Mouse (Mus musculus) midbrain, embryonic 10.5 days (tissue): ENCODE data around the gene Tmem26. TPM values are rescaled to one million over a fixed set of nuclear protein-coding genes. Genes with fewer than 3 reads are reported as not detected.

Experiments
- DNase-seq: peaks from one replicate; pipeline ENCODE4 v3.0.0-alpha.2; 2017; ENCODE audit warnings: low spot score
- H3K27ac ChIP-seq: fragments of 300-500 bp; sonication (generic); replicated peaks from 2 replicates; pipeline ENCODE4 v1.5.1; 2016; ENCODE audit warnings: mild to moderate bottlenecking
- H3K27me3 ChIP-seq: fragments of 300-500 bp; sonication (generic); 2 replicates; pipeline ENCODE4 v1.6.1; 2016; ENCODE audit warnings: low read depth, mild to moderate bottlenecking; ENCODE audit not compliant: poor library complexity, severe bottlenecking
- H3K36me3 ChIP-seq: fragments of 300-500 bp; sonication (generic); 2 replicates; pipeline ENCODE4 v1.6.1; 2016; ENCODE audit warnings: mild to moderate bottlenecking, moderate library complexity
- H3K4me1 ChIP-seq: fragments of 300-500 bp; sonication (generic); 2 replicates; pipeline ENCODE4 v1.6.1; 2016
- H3K4me3 ChIP-seq: fragments of 300-500 bp; sonication (generic); 2 replicates; pipeline ENCODE4 v1.5.1; 2016; ENCODE audit warnings: mild to moderate bottlenecking, moderate library complexity
- H3K9me3 ChIP-seq: fragments of 300-500 bp; sonication (generic); replicated peaks from 2 replicates; pipeline ENCODE4 v1.6.1; 2016; ENCODE audit warnings: mild to moderate bottlenecking
- WGBS: fragments of 180-500 bp; shearing (Covaris S2); methylation state at CpG from one replicate; pipeline ENCODE4 v1.1.7; 2016; 5-methylcytosine and 5-hydroxymethylcytosine counted together
- polyA plus RNA-seq: library from polyadenylated mRNA; unstranded; fragments of >200 nt; fragmentation: Nextera tagmentation; extraction: Ambion mirVana; gene quantifications from 2 replicates; pipeline ENCODE4 v1.2.1, GENCODE M21; 2016

Gene Tmem26
- polyA plus RNA-seq: 1.5 and 2.2 TPM in 2 replicates

DNA sequence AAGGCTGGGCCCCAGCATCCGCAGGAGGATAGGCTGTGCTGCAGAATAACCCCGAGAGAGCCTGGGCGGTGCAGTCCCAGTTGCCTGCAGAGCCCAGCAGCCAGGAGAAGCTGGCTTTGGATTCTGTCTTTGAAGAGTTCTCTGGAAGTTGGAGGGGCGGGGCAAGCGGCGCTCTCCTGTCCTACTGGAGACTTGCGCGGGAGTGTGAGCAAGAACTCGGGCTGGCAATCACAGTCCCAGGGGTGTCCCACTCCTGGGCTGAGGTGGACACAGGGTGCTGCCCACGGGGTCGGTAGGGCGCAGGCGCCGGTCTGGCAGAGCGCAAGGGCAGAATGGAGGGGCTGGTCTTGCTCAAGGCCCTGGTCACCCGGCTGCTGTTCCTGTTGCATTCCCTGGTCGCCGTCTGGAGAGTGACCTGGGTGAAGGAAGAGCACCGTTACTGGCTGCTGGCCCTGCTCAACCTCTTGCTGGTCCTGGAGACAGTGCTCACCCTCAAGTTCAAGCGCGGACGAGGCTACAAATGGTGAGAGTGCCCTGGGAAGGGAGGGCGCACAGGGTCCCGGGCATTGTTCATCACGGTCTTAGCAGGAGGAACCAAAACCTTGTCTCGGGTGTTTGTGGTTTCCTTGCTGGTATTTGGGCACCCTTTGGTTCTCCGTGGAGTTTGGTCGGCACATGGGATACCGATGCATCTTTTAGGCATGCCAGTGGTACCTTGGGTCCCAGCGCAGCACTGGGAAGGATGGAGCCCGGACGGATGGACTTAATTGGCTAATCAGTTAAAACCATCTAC is at the start of gene Tmem26:
TSS of gene Tmem26 (plus strand) at position 79 of the 793 bp plus-strand sequence.
- Histone ChIP-seq H3K27me3 (peaks cover 37% of the 10 kb centered on the region), H3K4me1 (peaks cover 19% of the 10 kb centered on the region), H3K27ac (peak within 1 kb of the TSS; percentile 72), H3K36me3 (no peaks in the 10 kb centered on the region), H3K4me3 (peak within 1 kb of the TSS; percentile 66), H3K9me3 (no peaks in the 10 kb centered on the region)
- WGBS: under 1% methylated on average over 32 of the region's 32 CpGs
- peak; percentile 58 for DNase-seq

DNA sequence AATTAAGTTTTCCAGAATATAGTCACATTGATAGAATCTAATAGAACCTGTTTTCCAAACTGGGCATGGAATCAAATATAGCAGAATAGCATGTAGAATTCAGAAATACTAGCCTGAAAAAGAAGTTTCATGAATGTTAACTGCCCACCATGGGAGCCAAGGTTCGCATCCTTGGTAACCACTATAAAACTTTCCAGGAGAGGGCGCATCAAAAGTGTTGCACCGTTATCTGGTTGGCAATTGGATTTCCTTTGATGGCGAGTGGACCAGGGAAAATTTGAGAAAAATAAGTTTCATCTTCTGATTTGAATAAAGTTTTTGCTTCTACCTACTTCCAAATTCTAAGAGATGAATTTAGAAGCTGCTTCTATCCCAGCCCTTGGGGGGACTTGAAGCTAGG is 44.8 kb upstream of the Tmem26 start:
- Histone ChIP-seq H3K4me3 (no peak overlapping the region), H3K27ac (no peak overlapping the region), H3K27me3 (no peaks in the 10 kb centered on the region), H3K36me3 (no peaks in the 10 kb centered on the region), H3K4me1 (no peaks in the 10 kb centered on the region), H3K9me3 (no peaks in the 10 kb centered on the region)
- 69% methylated on average over 4 of the region's 4 CpGs for WGBS
- DNase-seq: no peak

DNA sequence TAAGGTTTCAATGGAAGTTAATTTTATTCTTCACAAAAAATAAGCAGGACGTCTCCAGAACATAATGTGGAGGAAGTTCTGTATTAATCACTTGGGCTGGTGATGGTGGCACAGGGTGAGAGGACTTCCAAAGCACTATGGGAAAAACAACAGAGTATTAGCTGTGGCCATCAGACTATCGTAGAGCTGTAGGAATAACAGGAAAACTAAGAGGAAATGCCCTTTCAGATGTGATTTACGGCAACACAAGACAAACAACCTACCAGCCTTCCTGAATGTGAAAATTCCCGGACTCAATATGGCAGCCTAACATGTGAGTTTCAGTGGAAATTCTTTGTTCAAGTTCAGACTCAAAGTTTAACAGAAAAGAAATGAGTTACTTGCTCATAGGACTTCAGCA is 42.2 kb upstream of the Tmem26 start:
- Histone ChIP-seq H3K4me1 (no peaks in the 10 kb centered on the region), H3K27ac (no peak overlapping the region), H3K27me3 (no peaks in the 10 kb centered on the region), H3K4me3 (no peak overlapping the region), H3K36me3 (no peaks in the 10 kb centered on the region), H3K9me3 (no peaks in the 10 kb centered on the region)
- no peak for DNase-seq
- WGBS: 83% methylated on average over 4 of the region's 4 CpGs

DNA sequence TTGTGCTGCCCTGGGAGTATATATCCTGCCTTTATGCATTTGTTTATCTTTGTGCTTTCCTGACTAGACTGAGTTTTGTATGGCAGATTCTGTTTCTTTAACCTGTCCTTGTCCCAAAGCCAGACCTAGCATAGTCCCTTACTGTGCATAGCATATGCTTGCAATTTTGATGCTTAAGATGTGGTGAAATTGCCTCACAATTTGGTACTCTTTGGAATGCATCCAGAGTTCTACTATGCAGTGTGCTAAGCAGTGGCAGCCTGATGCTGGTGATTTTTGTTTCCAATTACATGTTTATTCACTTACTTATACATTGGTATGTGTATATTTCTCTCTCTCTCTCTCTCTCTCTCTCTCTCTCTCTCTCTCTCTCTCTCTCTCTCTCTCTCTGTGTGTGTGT is 37.9 kb upstream of the Tmem26 start:
- Histone ChIP-seq H3K27me3 (no peaks in the 10 kb centered on the region), H3K4me1 (no peaks in the 10 kb centered on the region), H3K4me3 (no peak overlapping the region), H3K36me3 (no peaks in the 10 kb centered on the region), H3K27ac (no peak overlapping the region), H3K9me3 (no peaks in the 10 kb centered on the region)
- no peak for DNase-seq

DNA sequence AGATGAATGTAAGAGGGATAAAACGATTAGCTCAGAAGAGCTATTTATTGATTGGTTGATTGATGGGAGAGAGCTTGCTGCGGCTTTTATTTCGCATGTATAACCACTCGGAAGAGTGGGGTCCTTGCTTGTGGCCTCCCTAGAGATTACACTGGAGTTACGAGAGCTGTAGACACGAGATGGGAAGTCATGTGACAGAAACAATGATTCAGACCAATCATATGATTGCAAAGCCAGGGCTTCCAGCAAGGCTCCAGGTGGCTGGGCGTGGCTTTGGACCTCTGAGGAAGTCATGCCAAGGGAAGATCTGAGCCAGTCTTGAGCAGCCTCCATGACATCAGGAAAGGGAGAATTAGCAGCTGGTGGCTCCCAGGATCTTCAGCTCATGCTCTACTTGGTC is 32.3 kb upstream of the Tmem26 start:
- WGBS: 86% methylated on average over 7 of the region's 7 CpGs
- Histone ChIP-seq H3K27ac (no peak overlapping the region), H3K9me3 (no peaks in the 10 kb centered on the region)

DNA sequence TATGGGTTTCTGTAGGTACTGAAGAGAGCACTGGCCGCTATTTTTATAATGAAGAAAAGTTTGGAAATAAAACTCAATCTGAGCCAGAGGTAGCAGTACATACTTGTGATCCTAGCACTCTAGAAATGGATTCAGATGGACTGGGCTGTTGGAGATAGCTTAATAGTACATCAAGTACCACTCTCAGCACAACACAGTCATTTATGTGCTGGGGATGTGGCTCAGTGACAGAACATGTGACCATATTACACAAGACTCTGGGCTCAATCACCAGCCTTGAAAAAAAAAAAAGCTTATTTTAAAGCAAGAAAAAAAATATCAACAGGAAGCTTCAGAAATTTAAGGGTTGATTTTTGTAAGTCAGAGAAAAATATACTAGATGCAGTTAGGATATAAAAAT is 31.0 kb upstream of the Tmem26 start:
- Histone ChIP-seq H3K4me1 (no peaks in the 10 kb centered on the region), H3K27ac (no peak overlapping the region), H3K27me3 (no peaks in the 10 kb centered on the region), H3K36me3 (no peaks in the 10 kb centered on the region), H3K4me3 (no peak overlapping the region), H3K9me3 (no peaks in the 10 kb centered on the region)
- 94% methylated on average over 1 of the region's 1 CpGs for WGBS
- DNase-seq: no peak

More for the DNA sequence above, 32.3 kb upstream of the Tmem26 start:
- DNase-seq: no peak
- no peak overlapping the region for H3K4me3 ChIP-seq
- H3K4me1 ChIP-seq: no peaks in the 10 kb centered on the region
- H3K27me3 ChIP-seq: no peaks in the 10 kb centered on the region
- H3K36me3 ChIP-seq: no peaks in the 10 kb centered on the region

DNA sequence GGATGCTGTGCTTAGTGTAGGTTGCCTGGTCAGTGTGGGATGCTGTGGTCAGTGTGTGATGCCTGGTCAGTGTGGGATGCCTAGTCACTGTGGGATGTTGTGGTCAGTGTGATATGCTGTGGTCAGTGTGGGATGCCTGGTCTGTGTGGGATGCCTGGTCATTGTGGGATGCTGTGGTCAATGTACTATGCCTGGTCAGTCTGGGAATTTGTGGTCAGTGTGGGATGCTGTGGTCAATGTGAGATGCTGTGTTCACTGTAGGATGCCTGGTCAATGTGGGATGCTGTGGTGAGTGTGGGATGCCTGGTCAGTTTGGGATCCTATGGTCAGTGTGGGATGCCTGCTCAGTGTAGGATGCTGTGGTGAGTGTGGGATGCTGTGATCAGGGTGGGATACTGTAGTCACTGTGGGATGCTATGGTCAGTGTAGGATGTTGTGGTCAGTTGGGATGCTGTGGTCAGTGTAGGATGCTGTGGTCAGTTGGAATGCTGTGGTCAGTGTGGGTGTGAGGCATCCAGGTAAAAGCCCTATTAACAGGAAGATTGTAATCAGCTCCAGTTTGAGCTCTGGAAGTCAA is 27.6 kb upstream of the Tmem26 start:
- Histone ChIP-seq H3K4me1 (no peaks in the 10 kb centered on the region), H3K9me3 (no peaks in the 10 kb centered on the region), H3K36me3 (no peaks in the 10 kb centered on the region), H3K27me3 (no peaks in the 10 kb centered on the region), H3K4me3 (no peak overlapping the region), H3K27ac (no peak overlapping the region)
- DNase-seq: no peak

DNA sequence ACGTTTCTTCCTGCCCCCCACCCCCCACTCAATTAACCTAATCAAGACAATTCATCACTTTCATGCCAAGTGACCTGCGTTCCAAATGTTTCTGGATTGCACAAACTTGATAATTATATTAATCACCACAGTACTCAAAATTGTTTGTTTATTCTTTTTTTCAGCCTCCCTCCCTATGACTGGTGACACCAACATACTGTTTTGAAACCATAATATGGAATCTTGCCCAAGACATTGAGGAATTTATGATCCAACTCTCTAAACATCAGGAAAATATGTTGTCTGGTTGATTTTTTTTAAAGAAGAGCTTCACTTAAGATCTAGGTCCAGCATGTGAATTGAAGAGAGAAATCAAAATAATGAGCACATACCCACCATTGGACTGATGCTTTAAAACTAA is 19.2 kb upstream of the Tmem26 start:
- 86% methylated on average over 2 of the region's 2 CpGs for WGBS

DNA sequence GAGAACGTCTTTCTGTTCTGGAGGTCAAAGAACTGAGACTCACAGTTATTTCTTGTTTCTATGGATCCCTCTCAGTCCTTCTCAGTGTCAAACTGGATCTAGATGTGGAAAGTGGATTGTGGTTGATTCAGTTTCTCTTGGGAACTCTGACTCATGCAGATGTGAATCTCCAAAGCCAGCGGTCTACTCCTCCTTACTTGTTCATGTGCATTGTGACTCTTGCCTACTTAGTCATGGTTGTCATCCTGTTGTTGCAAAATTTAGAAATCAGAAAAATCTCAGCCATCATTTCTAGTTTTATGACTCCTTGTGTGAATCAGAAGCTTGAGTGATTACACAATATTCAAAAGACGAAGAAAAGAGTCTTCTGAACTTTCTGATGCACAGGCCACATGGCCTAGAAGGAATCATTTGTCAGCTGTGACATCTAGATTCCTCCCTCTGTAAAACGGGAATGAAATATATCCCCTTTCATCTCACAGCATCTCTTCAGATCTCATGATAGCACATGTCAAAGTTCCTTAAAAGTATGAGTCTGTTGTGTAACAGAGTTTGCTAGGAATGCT is 17.9 kb upstream of the Tmem26 start:
- H3K27ac ChIP-seq: no peak overlapping the region
- WGBS: 87% methylated on average over 4 of the region's 4 CpGs
- H3K4me3 ChIP-seq: no peak overlapping the region
- no peaks in the 10 kb centered on the region for H3K27me3 ChIP-seq
- no peaks in the 10 kb centered on the region for H3K9me3 ChIP-seq
- H3K4me1 ChIP-seq: no peaks in the 10 kb centered on the region
- DNase-seq: no peak
- no peaks in the 10 kb centered on the region for H3K36me3 ChIP-seq

More for the DNA sequence above, 19.2 kb upstream of the Tmem26 start:
- Histone ChIP-seq H3K4me3 (no peak overlapping the region), H3K36me3 (no peaks in the 10 kb centered on the region), H3K9me3 (no peaks in the 10 kb centered on the region), H3K27ac (no peak overlapping the region), H3K27me3 (no peaks in the 10 kb centered on the region), H3K4me1 (no peaks in the 10 kb centered on the region)
- DNase-seq: no peak

DNA sequence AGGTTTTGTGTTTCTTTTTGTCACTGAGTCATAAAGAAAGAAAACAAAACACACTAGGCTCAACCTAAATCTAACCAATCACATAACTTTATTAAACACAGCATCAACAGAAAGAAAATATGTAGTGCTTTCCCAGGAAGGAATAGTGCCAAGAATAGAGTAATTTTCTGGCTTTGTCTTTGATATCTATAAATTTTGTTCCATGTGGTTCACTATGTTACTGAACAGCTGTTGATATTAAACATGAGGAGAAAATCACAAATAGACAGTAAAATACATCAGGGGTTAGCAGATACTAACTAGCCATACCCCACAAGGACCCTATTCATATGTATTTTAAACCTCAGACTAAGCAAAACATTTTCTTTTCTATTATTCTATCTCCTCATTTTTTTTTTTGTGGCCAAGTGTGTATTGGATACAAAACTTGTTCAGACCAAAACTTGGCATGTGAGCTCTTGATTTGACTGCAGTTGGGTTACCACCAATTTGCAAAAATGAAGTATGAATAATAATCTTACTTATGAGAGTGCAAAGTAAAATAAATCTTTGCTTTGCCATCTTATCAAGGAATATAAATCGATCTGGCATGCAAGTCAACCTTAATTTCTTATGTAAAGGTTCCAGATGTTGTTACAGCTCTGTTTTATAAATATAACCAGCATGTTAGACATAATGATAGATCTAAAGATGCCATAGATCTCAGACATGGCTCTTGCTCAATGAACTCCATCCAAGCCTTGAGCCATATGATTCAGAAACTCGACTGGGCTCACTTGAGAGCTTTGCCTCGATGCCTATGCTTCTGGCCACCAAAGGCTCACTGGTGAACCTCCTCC is 16.2 kb upstream of the Tmem26 start:
- 75% methylated on average over 3 of the region's 3 CpGs for WGBS

DNA sequence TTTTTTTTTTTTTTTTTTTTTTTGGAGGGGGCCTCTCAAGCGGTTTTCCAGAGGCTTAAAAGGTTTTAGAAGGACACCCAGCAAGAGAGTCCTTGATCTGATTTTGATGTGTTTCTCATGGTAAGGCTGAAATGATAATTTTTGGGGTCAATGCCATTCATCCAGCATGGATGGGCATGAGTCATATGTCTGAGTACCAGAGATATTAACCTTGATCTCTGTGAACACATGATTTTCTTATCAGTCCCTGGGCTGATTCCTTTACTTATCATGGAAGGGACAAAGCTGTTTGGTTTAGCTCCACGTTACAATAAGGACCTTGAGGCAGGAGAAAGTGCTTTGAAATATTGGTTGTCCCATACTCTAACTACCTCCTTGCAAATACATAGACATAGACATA is 10.5 kb upstream of the Tmem26 start:
- H3K27ac ChIP-seq: no peak overlapping the region
- H3K4me3 ChIP-seq: no peak overlapping the region
- no peak for DNase-seq
- no peaks in the 10 kb centered on the region for H3K9me3 ChIP-seq
- H3K4me1 ChIP-seq: no peaks in the 10 kb centered on the region
- H3K27me3 ChIP-seq: no peaks in the 10 kb centered on the region
- H3K36me3 ChIP-seq: no peaks in the 10 kb centered on the region
- 82% methylated on average over 2 of the region's 2 CpGs for WGBS

More for the DNA sequence above, 16.2 kb upstream of the Tmem26 start:
- no peaks in the 10 kb centered on the region for H3K27me3 ChIP-seq
- no peak overlapping the region for H3K4me3 ChIP-seq
- no peaks in the 10 kb centered on the region for H3K4me1 ChIP-seq
- no peaks in the 10 kb centered on the region for H3K36me3 ChIP-seq
- no peaks in the 10 kb centered on the region for H3K9me3 ChIP-seq
- no peak overlapping the region for H3K27ac ChIP-seq
- DNase-seq: no peak

DNA sequence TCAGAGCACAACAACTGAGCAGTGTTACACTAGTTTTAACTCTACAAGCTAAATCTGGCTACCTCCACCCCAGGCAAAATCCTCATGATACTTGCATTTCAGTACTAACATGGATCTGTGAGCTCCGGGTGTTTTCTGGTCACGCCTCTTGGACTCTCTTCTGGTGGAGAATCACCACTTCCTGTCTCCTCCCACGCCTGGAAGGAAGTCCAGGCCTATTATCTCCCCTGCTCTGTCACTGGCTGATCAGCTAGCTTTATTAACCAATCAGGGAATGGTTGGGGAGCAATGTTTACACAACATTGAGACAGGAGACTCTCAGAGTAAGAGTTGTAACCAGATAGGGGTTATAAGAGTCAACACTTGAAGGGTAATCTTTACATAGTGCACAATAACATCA is 9.1 kb upstream of the Tmem26 start:
- H3K9me3 ChIP-seq: no peaks in the 10 kb centered on the region
- no peaks in the 10 kb centered on the region for H3K27me3 ChIP-seq
- DNase-seq: no peak
- H3K27ac ChIP-seq: no peak overlapping the region
- no peaks in the 10 kb centered on the region for H3K36me3 ChIP-seq
- H3K4me1 ChIP-seq: no peaks in the 10 kb centered on the region
- WGBS: 82% methylated on average over 3 of the region's 3 CpGs
- H3K4me3 ChIP-seq: no peak overlapping the region
